Mouse (Mus musculus): ENCODE results near the gene Fbxo46. TPM values are rescaled to one million over a fixed set of nuclear protein-coding genes. Genes with fewer than 3 reads are reported as not detected.

The Fbxo46 gene
- polyA plus RNA-seq, 1 experiment from 2014 or later = 5.1 TPM

DNA sequence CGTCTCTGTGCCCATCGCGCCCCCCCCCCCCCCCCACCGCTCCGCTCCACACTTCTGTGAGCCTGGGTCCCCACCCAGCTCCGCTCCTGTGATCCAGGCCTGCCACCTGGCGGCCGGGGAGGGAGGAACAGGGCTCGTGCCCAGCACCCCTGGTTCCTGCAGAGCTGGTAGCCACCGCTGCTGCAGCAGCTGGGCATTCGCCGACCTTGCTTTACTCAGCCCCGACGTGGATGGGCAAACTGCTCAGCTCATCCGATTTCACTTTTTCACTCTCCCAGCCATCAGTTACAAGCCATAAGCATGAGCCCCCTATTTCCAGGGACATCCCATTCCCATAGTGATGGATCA, 26.5 kb upstream of the Fbxo46 start:
- Histone ChIP-seq H3K9me3 (replicated peaks) (no peaks in the 10 kb centered on the region), H3K4me3 (replicated peaks) (peak overlapping the region; percentile 67), H3K9ac (peak overlapping the region; percentile 60; the same call in 1 of the 2 replicates), H3K36me3 (replicated peaks) (no peaks in the 10 kb centered on the region), H3K4me1 (replicated peaks) (peaks cover 59% of the 10 kb centered on the region), H3K27ac (replicated peaks) (peak overlapping the region; percentile 55), H3K27me3 (peaks cover 98% of the 10 kb centered on the region), H3K4me2 (peak overlapping the region; percentile 96)
- WGBS (ENCODE audit: insufficient replicate concordance) = 3% methylated on average over 13 of the region's 15 CpGs
- ATAC-seq (ENCODE audit: insufficient read depth) = peak; percentile 61

- Histone ChIP-seq H3K27me3 (peaks cover 96% of the 10 kb centered on the region), H3K27ac (replicated peaks) (peak overlapping the region; percentile 84), H3K4me2 (peak overlapping the region; percentile 96), H3K36me3 (replicated peaks) (no peaks in the 10 kb centered on the region), H3K4me1 (replicated peaks) (peaks cover 59% of the 10 kb centered on the region), H3K4me3 (replicated peaks) (peak overlapping the region; percentile 67), H3K9me3 (replicated peaks) (no peaks in the 10 kb centered on the region), H3K9ac (peak overlapping the region; percentile 60)
- ATAC-seq (ENCODE audit: insufficient read depth) = peak; percentile 79
- WGBS (ENCODE audit: insufficient replicate concordance) = under 1% methylated on average over 45 of the region's 45 CpGs
These were observed 25.9 kb upstream of the Fbxo46 start for GRCm38 (mm10) chr7:19093537-19094385.

DNA sequence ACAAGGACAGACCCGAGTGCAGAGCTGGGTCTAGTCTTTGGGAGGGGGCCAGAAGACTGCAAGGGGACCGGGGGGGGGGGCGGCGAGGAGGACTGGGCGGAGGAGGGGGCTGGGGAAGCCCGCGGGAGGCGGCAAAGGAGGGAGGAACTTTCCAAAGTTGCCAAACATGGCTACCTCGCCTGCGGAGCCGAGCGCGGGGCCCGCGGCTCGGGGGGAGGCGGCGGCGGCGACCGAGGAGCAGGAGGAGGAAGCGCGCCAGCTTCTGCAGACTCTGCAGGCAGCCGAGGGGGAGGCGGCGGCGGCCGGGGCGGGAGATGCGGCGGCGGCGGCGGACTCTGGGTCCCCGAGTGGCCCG, 25.2 kb upstream of the Fbxo46 start, which contains the start of gene Six5:
Gene Six5 (plus strand): TSS at position 124 of the 355 bp plus-strand sequence.
- 1% methylated on average over 32 of the region's 36 CpGs for WGBS (ENCODE audit: insufficient replicate concordance)
- Histone ChIP-seq H3K4me3 (replicated peaks) (peak within 1 kb of the TSS; percentile 67), H3K27me3 (peaks cover 96% of the 10 kb centered on the region), H3K9me3 (replicated peaks) (no peaks in the 10 kb centered on the region), H3K9ac (peak within 1 kb of the TSS; percentile 60), H3K27ac (replicated peaks) (peak within 1 kb of the TSS; percentile 84), H3K4me1 (replicated peaks) (peaks cover 59% of the 10 kb centered on the region), H3K4me2 (peak within 1 kb of the TSS; percentile 96), H3K36me3 (replicated peaks) (no peaks in the 10 kb centered on the region)
- ATAC-seq (ENCODE audit: insufficient read depth) = no peak

DNA sequence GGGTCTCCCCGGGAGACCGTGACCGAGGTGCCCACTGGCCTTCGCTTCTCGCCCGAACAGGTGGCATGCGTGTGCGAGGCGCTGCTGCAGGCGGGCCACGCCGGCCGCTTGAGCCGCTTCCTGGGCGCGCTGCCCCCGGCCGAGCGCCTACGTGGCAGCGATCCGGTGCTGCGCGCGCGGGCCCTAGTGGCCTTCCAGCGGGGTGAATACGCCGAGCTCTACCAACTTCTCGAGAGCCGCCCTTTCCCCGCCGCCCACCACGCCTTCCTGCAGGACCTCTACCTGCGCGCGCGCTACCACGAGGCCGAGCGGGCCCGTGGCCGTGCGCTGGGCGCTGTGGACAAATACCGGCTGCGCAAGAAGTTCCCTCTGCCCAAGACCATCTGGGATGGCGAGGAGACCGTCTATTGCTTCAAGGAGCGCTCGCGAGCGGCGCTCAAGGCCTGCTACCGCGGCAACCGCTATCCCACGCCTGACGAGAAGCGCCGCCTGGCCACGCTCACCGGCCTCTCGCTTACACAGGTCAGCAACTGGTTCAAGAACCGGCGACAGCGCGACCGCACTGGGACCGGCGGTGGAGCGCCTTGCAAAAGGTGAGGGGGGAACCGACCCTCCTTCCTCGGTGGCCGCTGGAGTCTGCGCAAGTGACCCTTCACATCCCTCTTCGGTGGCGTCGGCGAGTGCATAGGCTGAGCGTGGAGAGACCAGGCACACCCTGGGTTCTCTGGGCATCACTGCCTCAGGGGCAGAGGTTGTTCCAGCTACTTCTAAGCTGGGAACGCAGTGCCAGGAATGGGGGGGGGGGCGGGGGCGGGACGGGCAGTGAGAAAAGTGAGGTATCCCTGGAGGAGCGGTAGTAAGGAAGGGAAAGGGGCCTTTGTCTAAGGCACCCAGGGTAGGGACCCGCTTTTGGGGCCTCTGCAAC, 24.6 kb upstream of the Fbxo46 start:
- Histone ChIP-seq H3K4me2 (peak overlapping the region; percentile 96), H3K9ac (peak overlapping the region; percentile 60), H3K4me3 (replicated peaks) (peak overlapping the region; percentile 67), H3K36me3 (replicated peaks) (no peaks in the 10 kb centered on the region), H3K27me3 (peaks cover 95% of the 10 kb centered on the region), H3K9me3 (replicated peaks) (no peaks in the 10 kb centered on the region), H3K4me1 (replicated peaks) (peaks cover 59% of the 10 kb centered on the region), H3K27ac (replicated peaks) (peak overlapping the region; percentile 84)
- under 1% methylated on average over 87 of the region's 87 CpGs for WGBS (ENCODE audit: insufficient replicate concordance)
- ATAC-seq (ENCODE audit: insufficient read depth) = no peak

- Histone ChIP-seq H3K27ac (replicated peaks) (no peak overlapping the region; the same call in 1 of the 2 replicates), H3K4me2 (peak overlapping the region; percentile 96), H3K4me1 (replicated peaks) (peaks cover 59% of the 10 kb centered on the region), H3K36me3 (replicated peaks) (no peaks in the 10 kb centered on the region), H3K4me3 (replicated peaks) (peak overlapping the region; percentile 67), H3K9me3 (replicated peaks) (no peaks in the 10 kb centered on the region), H3K27me3 (peaks cover 95% of the 10 kb centered on the region), H3K9ac (no peak overlapping the region)
- no peak for ATAC-seq (ENCODE audit: insufficient read depth)
- 4% methylated on average over 19 of the region's 19 CpGs for WGBS (ENCODE audit: insufficient replicate concordance)
These were observed 23.9 kb upstream of the Fbxo46 start for GRCm38 (mm10) chr7:19095751-19096110.

DNA sequence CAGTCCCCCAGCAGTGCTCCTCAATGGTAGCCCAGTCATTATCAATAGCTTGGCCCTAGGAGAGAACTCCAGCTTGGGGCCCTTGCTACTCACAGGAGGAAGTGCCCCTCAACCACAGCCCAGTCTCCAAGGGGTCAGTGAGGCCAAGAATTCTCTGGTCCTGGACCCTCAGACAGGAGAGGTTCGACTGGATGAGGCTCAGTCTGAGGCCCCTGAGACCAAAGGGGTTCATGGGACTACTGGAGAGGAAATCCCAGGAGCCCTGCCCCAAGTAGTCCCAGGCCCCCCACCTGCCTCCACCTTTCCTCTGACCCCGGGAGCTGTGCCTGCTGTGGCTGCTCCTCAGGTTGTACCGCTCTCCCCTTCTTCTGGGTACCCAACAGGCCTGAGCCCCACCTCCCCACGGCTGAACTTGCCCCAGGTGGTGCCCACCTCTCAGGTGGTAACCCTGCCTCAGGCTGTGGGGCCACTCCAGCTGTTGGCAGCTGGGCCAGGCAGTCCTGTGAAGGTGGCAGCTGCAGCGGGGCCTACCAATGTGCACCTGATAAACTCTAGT, 23.2 kb upstream of the Fbxo46 start:
- peaks cover 88% of the 10 kb centered on the region for H3K27me3 ChIP-seq
- H3K9ac ChIP-seq = no peak overlapping the region
- no peaks in the 10 kb centered on the region for H3K9me3 ChIP-seq (replicated peaks)
- H3K4me1 ChIP-seq (replicated peaks) = peaks cover 59% of the 10 kb centered on the region
- ATAC-seq (ENCODE audit: insufficient read depth) = no peak
- peak overlapping the region; percentile 96 for H3K4me2 ChIP-seq
- H3K36me3 ChIP-seq (replicated peaks) = no peaks in the 10 kb centered on the region
- 42% methylated on average over 5 of the region's 5 CpGs for WGBS (ENCODE audit: insufficient replicate concordance)
- H3K27ac ChIP-seq (replicated peaks) = no peak overlapping the region
- H3K4me3 ChIP-seq (replicated peaks) = no peak overlapping the region

GRCm38 (mm10) chr7:19097217-19097616, 22.4 kb upstream of the Fbxo46 start:
- H3K4me2 ChIP-seq = no peak overlapping the region
- peaks cover 53% of the 10 kb centered on the region for H3K4me1 ChIP-seq (replicated peaks)
- H3K27me3 ChIP-seq = peaks cover 81% of the 10 kb centered on the region
- no peak overlapping the region for H3K9ac ChIP-seq
- ATAC-seq (ENCODE audit: insufficient read depth) = no peak
- no peak overlapping the region for H3K4me3 ChIP-seq (replicated peaks)
- WGBS (ENCODE audit: insufficient replicate concordance) = 27% methylated on average over 2 of the region's 2 CpGs
- no peak overlapping the region for H3K27ac ChIP-seq (replicated peaks)
- no peaks in the 10 kb centered on the region for H3K36me3 ChIP-seq (replicated peaks)
- no peaks in the 10 kb centered on the region for H3K9me3 ChIP-seq (replicated peaks)

- Histone ChIP-seq H3K27me3 (peaks cover 77% of the 10 kb centered on the region), H3K4me1 (replicated peaks) (peaks cover 47% of the 10 kb centered on the region), H3K36me3 (replicated peaks) (no peaks in the 10 kb centered on the region), H3K27ac (replicated peaks) (no peak overlapping the region), H3K9me3 (replicated peaks) (no peaks in the 10 kb centered on the region), H3K4me3 (replicated peaks) (no peak overlapping the region), H3K4me2 (no peak overlapping the region), H3K9ac (no peak overlapping the region)
- ATAC-seq (ENCODE audit: insufficient read depth) = no peak
These were observed 21.8 kb upstream of the Fbxo46 start for GRCm38 (mm10) chr7:19097863-19098262.

DNA sequence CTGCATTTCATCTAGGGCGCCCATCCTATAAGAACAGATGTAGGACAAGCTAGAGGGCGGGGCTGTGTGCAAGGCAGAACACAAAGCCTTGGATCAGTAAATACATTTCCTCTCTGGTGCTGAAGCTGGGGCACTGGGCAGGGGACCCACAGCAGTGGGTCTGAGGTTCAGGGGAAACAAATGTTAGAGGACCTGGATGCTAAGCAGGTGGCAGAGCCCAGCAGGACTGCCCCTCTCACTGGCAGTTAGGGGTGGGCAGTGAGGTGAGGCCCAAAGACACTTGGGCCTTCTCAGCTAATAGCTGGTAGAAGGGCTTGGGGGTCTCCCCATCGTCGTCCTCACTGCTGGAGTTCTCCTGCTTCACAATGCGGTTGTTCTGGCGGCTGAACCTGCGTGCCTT, 20.8 kb upstream of the Fbxo46 start:
- H3K4me2 ChIP-seq = no peak overlapping the region
- H3K27me3 ChIP-seq = peaks cover 77% of the 10 kb centered on the region
- no peak overlapping the region for H3K27ac ChIP-seq (replicated peaks)
- H3K9me3 ChIP-seq (replicated peaks) = no peaks in the 10 kb centered on the region
- ATAC-seq (ENCODE audit: insufficient read depth) = no peak
- no peak overlapping the region for H3K9ac ChIP-seq
- H3K4me3 ChIP-seq (replicated peaks) = no peak overlapping the region
- H3K36me3 ChIP-seq (replicated peaks) = no peaks in the 10 kb centered on the region
- peaks cover 37% of the 10 kb centered on the region for H3K4me1 ChIP-seq (replicated peaks)
- 55% methylated on average over 7 of the region's 7 CpGs for WGBS (ENCODE audit: insufficient replicate concordance)

DNA sequence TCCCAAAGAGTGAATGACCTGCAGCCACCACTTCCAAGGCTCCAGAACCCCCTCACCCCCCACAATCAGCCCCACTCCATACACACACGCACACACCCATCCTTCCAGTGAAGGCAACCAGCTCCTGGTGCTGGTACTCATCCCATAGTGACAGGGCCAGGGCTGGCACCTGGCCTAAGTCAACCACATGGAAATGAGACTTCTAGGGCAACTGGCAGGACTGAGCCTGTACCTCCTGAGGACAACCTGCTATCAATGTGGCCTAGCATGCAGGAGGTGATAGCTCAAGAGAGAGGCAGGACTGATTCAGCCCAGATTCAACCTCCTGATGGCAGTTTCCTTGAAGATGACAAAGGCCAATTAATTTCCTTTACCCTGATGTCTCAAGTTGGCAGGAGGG, 19.4 kb upstream of the Fbxo46 start:
- Histone ChIP-seq H3K4me2 (no peak overlapping the region), H3K27ac (replicated peaks) (no peak overlapping the region), H3K4me1 (replicated peaks) (peaks cover 22% of the 10 kb centered on the region), H3K9ac (no peak overlapping the region), H3K27me3 (peaks cover 62% of the 10 kb centered on the region), H3K36me3 (replicated peaks) (no peaks in the 10 kb centered on the region), H3K4me3 (replicated peaks) (no peak overlapping the region), H3K9me3 (replicated peaks) (no peaks in the 10 kb centered on the region)
- WGBS (ENCODE audit: insufficient replicate concordance) = 47% methylated on average over 1 of the region's 1 CpGs
- ATAC-seq (ENCODE audit: insufficient read depth) = no peak

- H3K27me3 ChIP-seq = peaks cover 42% of the 10 kb centered on the region
- no peak overlapping the region for H3K4me2 ChIP-seq
- H3K9ac ChIP-seq = no peak overlapping the region
- H3K4me1 ChIP-seq (replicated peaks) = 0 out of 2 replicates have a peak, but pooled peaks cover 3% of the 10 kb centered on the region
- H3K9me3 ChIP-seq (replicated peaks) = no peaks in the 10 kb centered on the region
- ATAC-seq (ENCODE audit: insufficient read depth) = no peak
- no peaks in the 10 kb centered on the region for H3K36me3 ChIP-seq (replicated peaks)
- H3K27ac ChIP-seq (replicated peaks) = no peak overlapping the region
- no peak overlapping the region for H3K4me3 ChIP-seq (replicated peaks)
These were observed 15.9 kb upstream of the Fbxo46 start for GRCm38 (mm10) chr7:19103741-19104140.

Measured in liver, embryonic 15.5 days (tissue).